Mouse (Mus musculus) left cerebral cortex, adult 8-10 months (tissue): ENCODE results near the gene Zcchc8. TPM values are rescaled to one million over a fixed set of nuclear protein-coding genes. Genes with fewer than 3 reads are reported as not detected.
"Not testable (repeated sequence)": the region's sequence is repeated elsewhere in the genome, so short reads cannot be mapped to it uniquely, and the experiment has no call there.

Source experiments
- DNase-seq, 2 experiments: peaks; one replicate each; pipeline ENCODE4 v3.0.0; 2022; ENCODE audit warnings: low spot score in 2 of 2
- total RNA-seq, 4 experiments: library from RNA; stranded (reverse); gene quantifications; 2 replicates each; pipeline ENCODE4 v1.2.4; 2022

Gene Zcchc8
- 10 to 100 TPM; 30.4 to 48.8 (median 44.5) TPM for total RNA-seq

- DNase-seq, result peak; percentile 87 to 96
Measured at GRCm38 (mm10) chr5:123720328-123721311, at the start of gene Zcchc8. Gene Zcchc8 (minus strand): TSS chr5:123721100.

GRCm38 (mm10) chr5:123766455-123766854, 45.6 kb upstream of the Zcchc8 start:
- DNase-seq, result not testable (repeated sequence)

GRCm38 (mm10) chr5:123765506-123765905, 44.6 kb upstream of the Zcchc8 start:
- DNase-seq, result no peak

- peak; percentile 98 to 100 for DNase-seq
Measured at GRCm38 (mm10) chr5:123749065-123750064, 28.5 kb upstream of the Zcchc8 start, which contains the start of the genes Rsrc2 and Kntc1. Gene Rsrc2 (minus strand): TSS chr5:123749414. Gene Kntc1 (plus strand): TSS chr5:123749716.

DNA sequence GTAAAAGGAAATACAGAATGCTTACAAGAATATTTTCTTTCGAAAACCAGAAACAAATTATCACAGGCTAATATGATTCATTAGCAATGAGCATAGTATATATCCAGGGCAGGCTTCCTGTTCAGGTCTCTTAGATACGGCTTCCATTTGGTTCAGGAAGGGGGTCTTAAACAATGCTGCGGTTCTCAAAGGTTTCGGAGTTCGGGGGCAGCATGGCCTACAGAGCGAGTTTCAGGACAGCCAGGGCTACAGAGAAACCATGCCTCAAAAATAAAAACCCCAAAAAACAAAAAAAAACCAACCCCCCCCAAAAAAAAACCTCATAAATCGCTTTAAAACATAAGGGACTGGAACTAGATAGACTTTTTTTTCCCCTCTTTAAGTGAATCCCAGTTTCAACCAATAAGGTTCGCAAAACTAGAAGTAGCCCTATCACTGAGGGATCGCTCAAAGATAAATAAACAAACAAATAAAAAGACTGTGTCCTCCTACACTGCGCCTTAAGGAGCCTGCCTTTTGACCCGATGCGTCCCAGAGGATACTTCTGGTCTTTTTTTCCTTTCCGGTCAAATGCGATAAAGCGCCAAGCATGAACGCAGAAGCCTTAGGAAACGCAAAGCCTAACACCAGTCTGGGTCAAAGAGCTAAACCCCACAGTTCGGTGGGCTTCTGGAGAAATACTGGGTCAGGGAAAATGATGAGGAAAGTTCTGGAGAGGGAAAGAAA, 27.6 kb upstream of the Zcchc8 start:
- no peak for DNase-seq

GRCm38 (mm10) chr5:123747604-123748003, 26.7 kb upstream of the Zcchc8 start:
- DNase-seq, result no peak

DNA sequence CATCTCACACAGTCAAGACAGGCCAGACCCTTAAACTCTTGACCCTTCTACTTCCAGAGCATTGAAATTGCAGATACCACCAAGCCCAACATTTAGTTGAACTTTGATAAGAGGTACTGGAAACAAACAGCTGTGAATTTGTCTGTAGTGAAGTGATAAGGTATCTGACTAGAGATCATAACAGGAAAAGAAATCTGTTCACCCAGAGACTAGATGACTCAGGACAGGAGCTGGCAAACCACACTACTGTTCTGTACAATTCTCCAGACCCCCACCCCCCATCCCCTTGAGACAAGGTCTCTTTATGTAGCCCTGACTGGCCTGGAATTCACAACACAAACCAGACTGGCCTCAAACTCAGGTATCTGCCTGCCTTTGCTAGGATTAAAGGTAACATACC, 25.4 kb upstream of the Zcchc8 start:
- no peak for DNase-seq

- no peak for DNase-seq
Measured at GRCm38 (mm10) chr5:123744358-123744757, 23.5 kb upstream of the Zcchc8 start.

DNA sequence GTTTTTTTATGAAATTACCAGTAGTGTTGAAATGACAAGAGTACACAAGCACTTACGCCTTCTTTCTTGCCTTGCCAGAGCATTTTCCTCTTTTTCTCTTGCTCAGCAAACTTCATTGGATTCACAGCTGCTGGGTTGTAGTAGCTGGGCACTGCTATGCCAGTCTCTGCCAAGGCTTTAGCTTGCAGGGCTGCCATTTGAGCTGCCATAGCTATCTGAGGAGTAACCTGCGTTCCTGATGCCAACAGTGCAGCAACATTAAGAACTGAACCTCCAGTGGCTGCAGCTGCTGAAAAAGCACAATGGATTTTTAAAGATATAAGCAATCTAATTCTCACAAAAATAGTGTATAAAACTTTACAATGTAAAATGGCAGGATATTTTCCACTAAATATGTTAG, 10.1 kb upstream of the Zcchc8 start:
- no peak for DNase-seq

DNA sequence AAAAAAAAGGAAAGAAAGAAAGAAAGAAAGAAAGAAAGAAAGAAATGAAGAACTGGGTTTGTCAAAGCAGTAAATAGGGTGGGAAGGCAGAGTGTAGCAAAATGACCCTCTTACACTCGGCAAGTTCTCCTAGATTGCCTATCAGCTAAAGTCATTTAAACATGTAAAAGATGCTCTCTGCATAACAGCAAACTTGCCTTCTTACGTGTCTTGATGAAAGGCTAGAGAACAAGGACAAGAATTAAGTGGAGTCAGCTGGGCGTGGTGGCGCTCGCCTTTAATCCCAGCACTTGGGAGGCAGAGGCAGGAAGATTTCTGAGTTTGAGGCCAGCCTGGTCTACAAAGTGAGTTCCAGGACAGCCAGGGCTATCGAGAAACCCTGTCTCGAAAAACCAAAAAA, 2.9 kb upstream of the Zcchc8 start:
- not testable (repeated sequence) for DNase-seq

DNA sequence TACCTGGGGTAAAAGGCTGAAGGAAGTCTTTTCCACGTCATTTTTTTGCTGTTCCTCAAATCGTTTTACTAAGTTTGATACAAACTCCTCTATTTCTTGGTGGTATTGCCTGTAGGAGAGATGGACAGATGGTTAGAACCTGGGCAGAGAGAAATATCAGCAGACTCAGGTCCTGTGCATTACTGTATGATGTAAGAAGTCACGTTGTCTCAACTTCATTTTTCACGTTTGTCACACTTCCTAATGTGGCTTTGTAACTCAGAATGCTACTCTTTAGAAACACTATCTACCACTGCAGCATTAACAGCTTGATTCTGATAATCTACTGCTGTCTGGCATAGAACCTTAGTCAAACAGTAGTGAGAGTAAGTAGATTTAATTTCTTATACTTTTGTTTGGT, 6.3 kb downstream of the Zcchc8 start:
- DNase-seq, result no peak

DNA sequence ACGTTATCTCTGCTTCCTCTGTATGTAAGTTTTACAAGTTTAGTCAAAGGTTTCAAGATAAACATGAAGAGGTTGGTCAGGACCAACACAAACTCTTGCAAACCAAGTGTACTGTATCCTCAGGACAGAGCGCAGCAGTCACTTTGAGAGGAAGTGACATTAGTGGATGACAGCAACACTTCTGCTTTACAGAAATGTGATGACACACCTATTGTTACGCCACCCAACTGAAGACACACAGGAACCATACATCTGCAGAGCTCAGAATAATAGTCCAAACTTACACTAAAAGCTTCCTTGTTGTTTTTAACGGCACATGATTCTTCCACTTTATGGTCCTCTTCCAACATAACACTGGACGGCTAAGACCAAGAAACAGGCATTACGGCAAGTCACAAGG, 7.1 kb downstream of the Zcchc8 start:
- no peak for DNase-seq

- no peak for DNase-seq
Measured at GRCm38 (mm10) chr5:123709571-123709970, 11.3 kb downstream of the Zcchc8 start.

- DNase-seq, result no peak
Measured at GRCm38 (mm10) chr5:123708598-123708997, 12.3 kb downstream of the Zcchc8 start.

GRCm38 (mm10) chr5:123700625-123701024, 20.3 kb downstream of the Zcchc8 start:
- DNase-seq, result peak; percentile 18 to 20

DNA sequence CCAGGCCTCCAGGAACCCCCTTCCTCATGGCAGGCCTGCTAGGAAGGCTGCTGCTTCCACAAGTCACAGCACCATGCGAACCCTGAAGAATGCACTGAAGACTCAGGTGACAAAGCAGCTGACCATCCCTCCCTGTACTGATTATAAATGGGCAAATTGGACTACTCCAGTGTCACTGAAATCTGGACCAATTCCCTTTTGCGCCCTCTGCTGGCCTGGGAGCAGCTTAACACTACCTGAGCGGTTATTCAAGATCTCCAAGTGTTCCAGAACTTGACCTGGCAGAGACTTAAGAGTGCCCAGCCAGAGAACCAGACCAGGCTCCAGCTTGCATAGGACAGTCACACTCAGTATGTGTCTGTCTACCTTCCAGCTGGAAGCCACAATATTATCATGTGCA, 21.7 kb downstream of the Zcchc8 start:
- DNase-seq, result no peak

- DNase-seq, result no peak
Measured at GRCm38 (mm10) chr5:123696961-123697360, 23.9 kb downstream of the Zcchc8 start.

DNA sequence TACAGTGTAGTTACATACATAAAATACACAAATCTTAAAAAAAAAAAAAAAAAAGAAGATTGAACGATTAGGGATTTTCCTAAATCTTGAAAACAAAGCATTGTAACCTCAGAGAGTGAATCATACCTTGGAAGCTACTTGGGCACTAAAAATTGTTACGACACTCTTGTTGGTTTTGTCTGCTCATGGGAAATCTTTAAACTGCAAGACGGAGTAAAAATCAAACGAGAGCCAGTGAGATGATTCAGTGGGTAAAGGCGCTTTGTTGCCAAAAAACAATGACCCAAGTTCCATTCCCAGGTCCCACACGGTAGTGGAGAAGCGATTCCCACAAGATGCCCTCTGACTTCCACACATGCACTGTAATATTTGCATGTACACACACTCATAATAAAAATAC, 24.7 kb downstream of the Zcchc8 start:
- DNase-seq, result no peak

- no peak for DNase-seq
Measured at GRCm38 (mm10) chr5:123694468-123694867, 26.4 kb downstream of the Zcchc8 start.

DNA sequence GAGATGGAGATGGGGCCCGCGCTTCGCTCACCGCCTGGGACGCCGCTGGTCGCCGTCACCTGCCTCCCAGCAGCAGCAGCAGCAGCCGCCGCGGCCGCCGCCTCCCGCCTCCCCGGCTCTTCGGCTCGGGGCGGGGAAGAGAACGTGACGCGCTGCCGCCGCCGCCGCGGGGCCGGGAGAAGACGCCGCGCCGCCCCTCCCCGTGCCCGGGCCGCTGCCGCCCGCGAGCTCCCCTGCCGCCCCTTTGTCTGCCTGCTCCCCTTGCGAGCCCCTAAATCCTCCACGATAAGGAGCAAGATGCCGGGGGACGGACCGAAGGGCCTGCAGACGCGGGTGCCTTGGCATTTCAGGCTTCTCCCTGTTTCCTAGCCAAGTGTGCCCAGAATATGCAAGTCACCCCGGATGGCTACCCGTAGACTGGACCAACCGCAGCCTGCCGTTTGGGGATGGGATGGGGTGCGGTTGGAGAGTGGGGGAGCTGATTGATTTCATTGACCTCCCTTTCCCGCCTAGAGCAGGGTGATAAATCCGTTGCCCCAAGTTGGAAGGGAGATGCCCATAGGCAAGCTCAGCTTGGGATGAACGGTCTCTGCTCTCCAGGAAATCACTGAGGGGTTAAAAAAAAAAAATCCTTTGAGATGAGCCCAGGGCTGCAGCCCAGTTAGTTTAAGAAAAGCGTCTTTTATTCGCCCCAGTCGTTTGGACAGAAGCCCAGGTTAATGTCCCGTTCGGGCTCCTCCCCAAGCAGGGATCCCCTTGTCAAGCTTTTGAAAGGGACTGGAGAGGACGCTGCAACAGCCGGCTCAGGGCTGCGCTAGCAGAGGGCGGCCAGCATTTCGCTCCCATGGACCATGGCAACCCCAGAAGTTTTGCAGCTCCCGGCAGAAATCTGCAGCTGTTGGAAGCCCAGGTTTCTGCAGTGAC, 36.4 kb downstream of the Zcchc8 start, which contains the start of gene Clip1:
Clip1 (minus strand) TSS at position 398 of the 924 bp plus-strand sequence.
- DNase-seq, result peak; percentile 59
